Mouse (Mus musculus): ENCODE data around the gene Slc25a36.

The Slc25a36 gene

DNA sequence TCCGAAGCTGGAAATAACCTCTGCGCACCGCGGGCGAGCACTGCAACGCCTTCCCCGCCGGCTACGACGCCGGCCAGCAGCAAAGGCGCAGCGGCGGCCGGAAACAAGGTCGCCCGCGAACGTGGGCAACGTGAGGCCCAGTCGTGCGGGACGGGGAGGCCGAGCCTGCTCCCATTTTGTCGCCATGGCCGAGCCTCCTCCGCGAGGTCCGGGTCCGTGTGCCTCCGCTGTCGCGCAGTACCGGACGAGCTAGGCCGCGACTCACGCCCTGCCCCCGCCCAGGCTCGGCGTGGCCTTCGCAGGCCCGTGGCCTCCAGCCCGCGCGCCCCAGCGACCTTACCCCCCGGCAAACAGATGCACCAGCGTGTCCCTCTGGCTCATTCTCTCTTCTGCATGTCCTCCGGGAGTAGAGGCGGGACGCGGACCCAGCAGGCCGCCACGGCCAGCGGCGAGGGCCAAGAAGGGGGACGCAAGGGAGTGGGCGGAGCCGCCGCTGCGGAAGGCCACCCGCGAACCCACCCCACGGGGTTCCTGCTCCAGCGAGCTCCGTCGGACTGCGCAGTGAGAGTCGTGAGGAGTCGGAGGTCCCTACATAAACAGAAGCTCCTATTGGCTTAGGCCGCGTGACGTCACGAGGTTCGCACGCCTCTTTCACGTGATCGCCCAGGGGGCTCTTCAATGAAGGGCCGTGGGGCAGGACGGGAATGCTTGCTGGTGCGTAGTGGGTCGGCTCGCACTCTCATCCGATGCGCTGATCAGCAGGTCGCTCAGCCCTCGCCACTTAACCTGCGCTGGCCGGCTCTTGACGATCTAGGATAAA lies at the start of gene Slc25a36:
TSS of gene Slc25a36 (minus strand) at position 587 of the 820 bp plus-strand sequence.
- DNase-seq: peak; percentile 96

- no peak for DNase-seq
Measured at GRCm38 (mm10) chr9:97158412-97158811, 47.5 kb upstream of the Slc25a36 start.

DNA sequence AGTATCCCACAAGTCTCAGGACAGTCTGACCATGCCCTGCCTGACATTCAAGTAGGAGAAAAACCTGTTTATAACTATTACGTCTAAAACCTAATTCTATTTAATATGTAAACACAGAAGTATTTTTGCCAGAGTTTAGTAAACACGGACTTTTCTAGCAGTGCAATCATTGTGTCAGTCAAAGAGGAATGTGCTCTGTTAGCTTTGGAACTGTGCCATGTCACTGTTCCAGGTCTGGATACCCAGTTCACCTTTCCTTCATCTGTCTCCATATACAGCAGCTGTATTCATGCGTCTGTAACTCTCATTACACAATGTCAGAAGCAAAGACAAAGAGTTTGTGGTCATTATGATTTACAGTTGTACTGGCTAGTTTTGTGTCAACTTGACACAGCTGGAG lies 45.0 kb upstream of the Slc25a36 start:
- no peak for DNase-seq

DNA sequence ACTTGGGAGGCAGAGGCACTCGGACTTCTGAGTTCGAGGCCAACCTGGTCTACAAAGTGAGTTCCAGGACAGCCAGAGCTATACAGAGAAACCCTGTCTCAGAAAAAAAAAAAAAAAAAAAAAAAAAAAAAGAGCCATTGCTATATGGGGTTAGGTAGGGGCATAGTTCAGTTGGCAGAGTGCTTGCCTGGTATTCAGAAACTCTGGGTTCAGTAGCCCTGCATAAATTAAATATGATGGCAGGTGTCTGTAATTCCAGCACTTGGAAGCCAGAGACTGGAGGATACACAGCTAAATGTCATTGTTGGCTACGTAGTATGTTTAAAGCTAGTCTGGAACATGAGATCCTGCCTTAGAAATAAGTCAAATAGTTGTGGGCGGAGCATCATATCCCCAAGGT lies 44.0 kb upstream of the Slc25a36 start:
- DNase-seq: no peak

DNA sequence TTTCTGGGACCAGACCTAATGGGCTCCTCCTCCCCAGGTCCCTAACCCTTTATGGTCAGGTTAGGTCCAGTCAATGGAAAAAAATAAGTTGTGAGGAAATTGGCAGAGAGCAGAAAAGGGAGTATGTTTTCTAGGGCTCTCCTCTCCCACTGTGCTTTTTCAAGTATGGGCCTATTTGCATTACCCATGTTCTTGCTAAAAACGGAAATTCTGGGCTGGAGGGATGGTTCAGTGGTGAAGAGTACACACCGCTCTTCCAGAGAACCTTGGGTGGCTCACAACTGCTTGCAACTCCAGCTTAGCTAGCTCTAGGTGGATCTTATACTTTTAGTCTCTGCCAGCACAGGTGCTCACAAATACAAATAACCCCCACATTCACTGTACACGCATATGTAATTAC lies 42.0 kb upstream of the Slc25a36 start:
- no peak for DNase-seq

GRCm38 (mm10) chr9:97147270-97147669 lies 36.3 kb upstream of the Slc25a36 start:
- DNase-seq: no peak

GRCm38 (mm10) chr9:97145351-97145750 lies 34.4 kb upstream of the Slc25a36 start:
- no peak for DNase-seq

GRCm38 (mm10) chr9:97143416-97143815 lies 32.5 kb upstream of the Slc25a36 start:
- no peak for DNase-seq

- DNase-seq: no peak
Measured at GRCm38 (mm10) chr9:97142558-97142957, 31.6 kb upstream of the Slc25a36 start.

DNA sequence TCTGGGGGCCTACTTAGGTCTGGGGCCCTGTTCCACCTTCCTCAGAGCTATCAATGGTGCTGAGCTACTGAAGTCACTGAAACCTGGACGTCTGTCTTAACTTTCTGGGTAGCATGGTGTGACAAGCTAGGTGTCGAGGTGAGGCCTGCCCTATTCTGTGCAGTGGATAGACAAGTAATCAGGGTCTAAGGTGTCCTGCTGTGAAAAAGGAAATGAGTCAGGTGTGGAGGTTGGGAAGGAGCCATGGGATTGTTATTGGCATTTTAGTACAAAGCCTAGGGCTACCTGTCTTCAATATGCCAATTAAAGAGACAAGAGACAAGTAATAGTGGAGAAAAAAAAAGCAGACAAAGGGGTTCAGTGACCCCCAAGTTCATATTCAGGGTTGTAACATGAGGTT lies 30.8 kb upstream of the Slc25a36 start:
- no peak for DNase-seq

DNA sequence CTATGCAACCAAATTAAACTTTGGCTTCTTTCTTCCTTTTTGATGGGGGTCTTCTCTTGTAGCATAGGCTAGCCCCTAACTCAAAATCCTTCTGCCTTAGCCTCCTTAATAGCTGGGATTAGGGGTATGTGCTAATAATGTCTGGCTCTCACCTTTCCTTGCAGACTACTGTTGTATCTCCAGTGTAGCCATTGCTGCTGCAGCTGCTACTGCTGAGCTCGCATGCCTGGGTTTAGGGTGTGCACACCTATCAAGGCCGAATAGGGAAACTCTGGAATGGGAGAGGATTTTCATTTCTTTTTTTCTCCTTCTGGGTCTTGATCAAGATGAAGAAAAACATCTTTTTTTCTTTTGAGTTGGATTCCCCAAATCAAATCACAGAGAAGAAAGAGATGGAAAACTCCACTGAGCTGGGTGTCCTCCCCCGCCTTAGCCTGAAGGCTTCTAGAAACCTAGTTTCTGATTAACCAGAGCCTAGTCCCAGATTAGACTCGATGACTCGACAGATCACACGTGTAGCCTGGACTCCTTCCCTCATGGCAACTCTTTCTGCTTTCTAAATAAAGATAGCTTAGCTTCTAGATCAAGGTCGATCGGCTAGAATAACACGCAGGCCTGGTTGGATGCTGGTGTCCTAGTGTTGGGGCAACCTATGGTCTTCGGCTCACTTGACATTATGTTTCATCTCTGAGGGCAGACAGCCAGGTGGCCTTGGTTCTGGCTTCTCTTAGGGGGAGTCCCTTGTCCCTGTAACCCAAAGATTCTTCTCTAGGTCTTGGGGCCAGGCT lies 29.4 kb upstream of the Slc25a36 start:
- no peak for DNase-seq

- DNase-seq: no peak
Measured at GRCm38 (mm10) chr9:97137678-97138077, 26.7 kb upstream of the Slc25a36 start.

DNA sequence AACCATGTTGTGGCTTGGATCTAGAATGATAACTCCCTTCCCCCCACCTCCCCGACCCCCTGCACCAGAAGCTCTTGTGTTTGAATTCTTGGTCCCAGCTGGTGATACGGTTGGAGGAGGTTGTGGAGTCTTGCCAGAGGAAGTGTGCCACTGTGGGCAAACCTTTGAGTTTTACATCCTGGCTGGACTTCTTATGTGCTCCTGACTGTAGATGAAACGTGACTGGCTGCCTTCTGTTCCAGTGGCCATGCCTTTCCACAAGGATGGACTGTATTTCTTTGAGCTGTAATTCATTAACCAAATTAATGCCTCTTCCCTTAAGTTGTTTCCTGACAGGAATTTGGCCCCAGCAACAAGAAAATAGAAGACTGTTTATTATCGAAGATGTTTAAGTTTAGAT lies 26.2 kb upstream of the Slc25a36 start:
- no peak for DNase-seq

- no peak for DNase-seq
Measured at GRCm38 (mm10) chr9:97135866-97136265, 24.9 kb upstream of the Slc25a36 start.

DNA sequence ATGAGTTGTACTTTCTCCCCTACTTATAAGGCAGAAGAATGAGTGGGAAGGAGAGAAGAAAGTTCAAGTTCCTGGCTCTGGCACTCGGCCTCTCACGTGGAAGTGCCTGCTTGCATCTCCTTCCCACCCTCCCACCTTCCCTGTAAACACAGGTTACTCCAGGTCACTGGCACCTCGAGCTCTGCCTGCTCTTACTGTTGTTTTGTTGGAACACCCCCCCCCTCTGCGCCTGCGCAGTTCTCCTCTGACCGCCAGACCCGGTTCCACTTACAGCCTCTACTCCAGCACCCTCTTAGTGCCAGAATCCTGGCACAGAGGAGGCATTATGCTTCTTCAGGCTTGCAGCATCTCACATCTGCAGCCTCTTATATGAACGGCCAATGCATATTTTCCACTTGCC lies 22.2 kb upstream of the Slc25a36 start:
- no peak for DNase-seq

- DNase-seq: no peak
Measured at GRCm38 (mm10) chr9:97130001-97130400, 19.0 kb upstream of the Slc25a36 start.

- DNase-seq: no peak
Measured at GRCm38 (mm10) chr9:97123934-97124692, 13.2 kb upstream of the Slc25a36 start.

DNA sequence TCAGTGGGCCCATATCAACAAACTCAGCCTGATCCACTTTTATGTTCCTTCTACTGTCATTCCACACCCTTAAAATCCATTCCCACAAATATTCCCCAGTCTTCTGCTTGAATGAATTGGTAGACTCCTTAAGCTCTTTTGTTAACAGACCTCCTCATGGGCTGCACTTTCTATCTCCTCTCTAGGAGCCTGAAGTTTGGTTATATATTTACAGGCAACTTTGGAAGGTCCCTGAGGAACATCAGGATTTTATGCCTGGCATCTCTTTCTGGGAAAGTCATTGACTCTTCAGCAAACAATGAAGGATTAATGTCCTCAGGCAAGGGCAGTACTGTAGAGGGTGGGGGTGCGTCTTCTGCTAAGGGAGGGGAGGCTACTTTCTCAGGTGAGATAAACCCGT lies 10.5 kb upstream of the Slc25a36 start:
- no peak for DNase-seq

DNA sequence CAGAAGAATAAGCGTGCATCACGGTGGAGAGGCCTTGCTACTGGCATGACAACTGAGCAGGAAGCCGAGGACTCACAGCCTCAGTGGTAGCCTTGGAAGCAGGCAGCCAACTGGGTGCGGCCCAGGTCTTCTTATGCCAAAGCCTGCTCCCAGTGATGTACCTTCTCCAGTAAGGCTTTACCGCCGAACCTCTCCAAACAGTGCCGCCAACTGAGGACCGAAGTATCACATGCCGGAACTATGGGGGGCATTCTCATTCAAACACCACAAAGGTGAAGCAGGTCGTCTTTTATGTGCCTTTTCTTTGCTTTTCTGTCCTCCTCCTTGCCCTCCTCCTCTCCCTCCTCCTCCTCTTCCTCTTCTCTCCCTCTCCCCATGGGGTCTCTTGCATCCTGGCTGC lies 3.3 kb upstream of the Slc25a36 start:
- DNase-seq: no peak

DNA sequence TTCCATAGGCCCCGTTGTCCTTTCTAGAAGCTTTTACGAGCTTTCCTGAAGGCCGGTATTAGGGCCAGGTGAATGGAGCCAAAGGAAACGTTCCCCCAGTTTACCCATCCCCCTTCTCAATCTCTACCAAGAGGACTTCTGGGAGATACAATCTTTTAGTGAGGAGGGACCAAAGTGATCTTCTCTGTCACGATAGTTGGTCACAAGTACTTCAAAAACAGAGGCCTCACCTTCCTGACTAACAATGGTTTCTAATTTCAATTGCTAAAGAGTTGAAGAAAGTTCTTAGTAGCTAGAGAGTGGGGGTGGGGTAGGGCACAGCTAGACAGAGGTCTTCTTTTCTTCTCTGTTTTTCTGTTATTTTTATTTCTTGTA lies 2.6 kb upstream of the Slc25a36 start:
- DNase-seq: no peak

GRCm38 (mm10) chr9:97112797-97113554 lies 2.0 kb upstream of the Slc25a36 start:
- peak in 1 of 2 experiments; percentile 4 for DNase-seq

DNA sequence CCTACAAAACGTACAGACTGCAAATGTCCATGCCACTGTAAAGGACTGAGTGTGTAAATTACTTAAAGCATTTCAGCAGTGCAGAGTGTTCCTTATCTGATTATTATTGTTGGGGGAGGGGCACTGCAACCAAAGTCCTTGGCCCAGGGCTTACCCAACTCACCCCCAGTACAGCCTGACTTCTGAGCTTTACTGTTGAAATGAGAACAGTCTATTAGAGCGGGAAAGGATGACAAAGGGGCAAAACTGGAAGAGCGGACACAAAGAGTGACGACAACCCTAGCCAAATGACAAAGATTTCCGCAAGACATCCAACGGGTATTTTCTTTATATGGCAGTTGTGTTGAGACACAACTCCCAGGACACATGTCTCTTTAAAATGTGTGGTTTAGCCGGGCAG lies 1.3 kb upstream of the Slc25a36 start:
- no peak for DNase-seq

DNA sequence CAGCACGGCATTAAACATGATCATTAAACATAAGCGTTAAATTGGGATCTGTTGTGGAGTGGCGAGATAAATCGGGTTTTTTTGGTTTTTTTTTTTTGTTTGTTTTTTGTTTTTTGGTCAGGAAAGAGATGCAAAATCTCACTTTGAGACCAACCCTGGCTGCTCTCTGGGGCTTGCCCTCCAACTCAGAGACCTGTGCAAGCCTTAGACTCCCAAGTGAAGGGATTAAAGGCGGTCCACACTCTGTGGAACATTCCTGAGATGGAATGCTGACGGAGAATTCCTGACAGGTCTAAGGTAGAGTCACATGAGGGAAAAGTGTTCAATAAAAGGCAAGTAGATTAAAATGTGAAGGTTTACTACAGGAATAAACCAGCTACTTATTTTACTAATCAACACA lies 549 bp upstream of the Slc25a36 start:
- no peak for DNase-seq
